Mouse (Mus musculus): ENCODE results near the gene S1pr3.

The S1pr3 gene

GRCm38 (mm10) chr13:51446550-51446949 lies 38.1 kb downstream of the S1pr3 start:
- DNase-seq (ENCODE audit: low spot score in 2 of 2): no peak

GRCm38 (mm10) chr13:51456190-51456878 lies 47.9 kb downstream of the S1pr3 start:
- DNase-seq (ENCODE audit: low spot score in 2 of 2): no peak

GRCm38 (mm10) chr13:51464294-51464693 lies 55.9 kb downstream of the S1pr3 start:
- no peak for DNase-seq (ENCODE audit: low spot score in 2 of 2)

DNA sequence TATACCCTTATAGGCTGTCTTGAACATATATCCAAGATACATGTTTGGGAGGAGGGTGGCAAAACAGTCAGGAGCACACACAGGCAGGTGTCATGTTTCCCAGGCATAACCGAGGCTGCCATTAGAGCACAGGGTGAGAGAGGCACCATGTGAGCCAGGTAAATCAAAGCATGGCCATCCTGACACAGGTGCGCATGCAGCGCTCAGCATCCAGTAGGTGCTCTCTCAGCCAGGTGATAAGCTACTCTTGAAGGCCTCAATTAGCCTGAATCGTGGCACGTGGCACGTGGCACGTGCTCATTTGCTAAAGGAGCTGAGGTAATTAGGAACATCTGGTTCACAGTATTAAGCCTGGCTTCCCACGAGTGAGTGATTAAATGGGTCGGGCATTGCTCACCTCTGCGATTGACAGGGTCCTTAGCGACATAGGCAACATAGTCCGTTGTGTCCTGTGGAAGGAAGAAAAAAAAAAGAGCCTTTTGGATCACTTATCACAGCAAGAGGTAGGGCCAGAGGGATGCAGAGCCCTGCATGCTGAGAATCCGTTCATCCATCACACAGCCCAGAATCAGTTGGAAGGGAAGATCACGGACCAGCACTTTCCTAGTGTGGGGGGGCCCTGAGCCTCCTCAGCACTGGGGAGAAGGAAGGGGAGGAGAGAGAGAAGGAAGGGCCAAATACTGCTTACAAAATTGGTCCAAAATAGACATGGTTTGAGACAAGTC lies 57.8 kb downstream of the S1pr3 start:
- no peak for DNase-seq (ENCODE audit: low spot score in 2 of 2)

- DNase-seq (ENCODE audit: low spot score in 2 of 2): no peak
Measured at GRCm38 (mm10) chr13:51468697-51469250, 60.3 kb downstream of the S1pr3 start.

Measured in spleen, postnatal 36 days (tissue).